Mouse (Mus musculus): ENCODE data around the gene Taar5. TPM values are rescaled to one million over a fixed set of nuclear protein-coding genes. Genes with fewer than 3 reads are reported as not detected.

Gene Taar5
- polyA plus RNA-seq, 1 experiment, result not detected

DNA sequence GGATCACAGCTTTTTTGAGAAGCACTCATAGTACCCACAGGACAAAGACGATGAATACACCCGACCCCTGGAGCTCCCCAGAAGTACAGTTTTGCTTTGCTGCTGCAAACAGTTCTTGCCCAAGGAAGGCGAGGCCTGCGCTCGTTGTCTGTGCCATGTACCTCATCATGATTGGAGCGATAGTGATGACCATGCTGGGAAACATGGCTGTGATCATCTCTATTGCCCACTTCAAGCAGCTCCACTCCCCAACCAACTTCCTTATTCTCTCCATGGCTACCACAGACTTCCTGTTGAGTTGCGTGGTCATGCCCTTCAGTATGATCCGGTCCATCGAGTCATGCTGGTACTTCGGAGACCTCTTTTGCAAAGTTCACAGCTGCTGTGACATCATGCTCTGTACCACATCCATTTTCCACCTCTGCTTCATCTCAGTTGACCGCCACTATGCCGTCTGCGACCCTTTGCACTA lies 10.0 kb upstream of the Taar5 start, which contains the start of gene Taar4:
Gene Taar4, plus strand, starts transcription at position 51 of the 472 bp plus-strand sequence.
- Histone ChIP-seq H3K4me1 (peaks cover 9% of the 10 kb centered on the region), H3K36me3 (replicated peaks; ENCODE audit: low read length) (no peaks in the 10 kb centered on the region), H3K9me3 (peaks cover 5% of the 10 kb centered on the region; the same call in 1 of the 2 replicates), H3K27me3 (replicated peaks) (no peaks in the 10 kb centered on the region), H3K4me3 (replicated peaks) (peak within 1 kb of the TSS; percentile 48)
- TF ChIP-seq GATA1 (IDR thresholded peaks at IDR 0.05; ENCODE audit: borderline replicate concordance, low read length) (no peak), FLI1 (IDR thresholded peaks at IDR 0.05; ENCODE audit: low read length) (no peak)

- no peak overlapping the region for H3K4me3 ChIP-seq (replicated peaks)
- H3K36me3 ChIP-seq (replicated peaks; ENCODE audit: low read length), result no peaks in the 10 kb centered on the region
- peaks cover 9% of the 10 kb centered on the region for H3K4me1 ChIP-seq
- TF ChIP-seq FLI1 (IDR thresholded peaks at IDR 0.05; ENCODE audit: low read length) (no peak), GATA1 (IDR thresholded peaks at IDR 0.05; ENCODE audit: borderline replicate concordance, low read length) (no peak)
- H3K9me3 ChIP-seq, result peaks cover 5% of the 10 kb centered on the region; the same call in 1 of the 2 replicates
- no peaks in the 10 kb centered on the region for H3K27me3 ChIP-seq (replicated peaks)
Measured at GRCm38 (mm10) chr10:23963444-23963843, 7.1 kb upstream of the Taar5 start.

DNA sequence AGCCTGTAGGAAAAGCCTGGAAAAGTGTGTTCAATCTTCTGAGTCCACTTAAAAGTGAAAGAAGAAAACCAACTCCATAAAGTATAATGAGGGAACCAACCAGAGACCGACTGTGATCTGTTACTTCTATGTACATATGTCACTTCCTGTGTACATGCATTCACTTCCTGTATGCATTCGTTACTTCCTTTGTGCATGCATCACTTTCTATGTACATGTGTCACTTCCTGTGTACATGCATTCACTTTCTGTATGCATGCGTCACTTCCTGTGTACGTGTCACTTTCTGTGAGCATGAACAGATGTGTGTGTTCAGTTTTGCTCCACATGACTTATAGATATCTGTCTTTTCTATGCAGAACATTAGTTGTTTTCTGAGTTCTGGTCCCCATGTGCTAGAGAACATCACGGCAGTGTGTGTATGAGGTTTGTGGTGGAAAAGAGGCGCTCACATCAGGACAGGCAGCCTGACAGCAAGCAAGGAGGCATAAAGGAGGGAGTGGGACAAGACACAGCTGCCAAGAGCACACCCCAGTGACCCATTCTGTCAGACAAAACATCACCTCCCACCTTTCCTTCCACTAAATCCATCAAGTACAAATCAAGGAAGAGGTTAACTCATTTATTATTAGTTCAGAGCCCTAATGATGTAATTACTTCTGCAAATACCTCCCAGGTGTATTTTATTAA lies 5.4 kb upstream of the Taar5 start:
- Histone ChIP-seq H3K27me3 (replicated peaks) (no peaks in the 10 kb centered on the region), H3K9me3 (peaks cover 5% of the 10 kb centered on the region; the same call in 1 of the 2 replicates), H3K4me3 (replicated peaks) (peak overlapping the region; percentile 46), H3K4me1 (peaks cover 9% of the 10 kb centered on the region), H3K36me3 (replicated peaks; ENCODE audit: low read length) (no peaks in the 10 kb centered on the region)
- TF ChIP-seq FLI1 (IDR thresholded peaks at IDR 0.05; ENCODE audit: low read length) (0 out of 2 replicates have a peak, but pooled peaks have one; percentile 28), GATA1 (IDR thresholded peaks at IDR 0.05; ENCODE audit: borderline replicate concordance, low read length) (no peak)

- Histone ChIP-seq H3K4me3 (replicated peaks) (no peak overlapping the region), H3K27me3 (replicated peaks) (no peaks in the 10 kb centered on the region), H3K4me1 (no peaks in the 10 kb centered on the region), H3K9me3 (0 out of 2 replicates have a peak, but pooled peaks cover 7% of the 10 kb centered on the region), H3K36me3 (replicated peaks; ENCODE audit: low read length) (no peaks in the 10 kb centered on the region)
- no peak for TF ChIP-seq GATA1 (IDR thresholded peaks at IDR 0.05; ENCODE audit: borderline replicate concordance, low read length)
- TF ChIP-seq FLI1 (IDR thresholded peaks at IDR 0.05; ENCODE audit: low read length), result no peak
Measured at GRCm38 (mm10) chr10:23971256-23971655, 750 bp downstream of the Taar5 start.

- H3K4me1 ChIP-seq, result peaks cover 4% of the 10 kb centered on the region; the same call in 1 of the 2 replicates
- TF ChIP-seq GATA1 (IDR thresholded peaks at IDR 0.05; ENCODE audit: borderline replicate concordance, low read length), result no peak
- no peak for TF ChIP-seq FLI1 (IDR thresholded peaks at IDR 0.05; ENCODE audit: low read length)
- H3K4me3 ChIP-seq (replicated peaks), result no peak overlapping the region
- no peaks in the 10 kb centered on the region for H3K36me3 ChIP-seq (replicated peaks; ENCODE audit: low read length)
- H3K9me3 ChIP-seq, result no peaks in the 10 kb centered on the region
- H3K27me3 ChIP-seq (replicated peaks), result no peaks in the 10 kb centered on the region
Measured at GRCm38 (mm10) chr10:23977958-23978357, 7.5 kb downstream of the Taar5 start.

GRCm38 (mm10) chr10:23978901-23979705 lies 8.6 kb downstream of the Taar5 start:
- Histone ChIP-seq H3K4me1 (peaks cover 4% of the 10 kb centered on the region; the same call in 1 of the 2 replicates), H3K27me3 (replicated peaks) (no peaks in the 10 kb centered on the region), H3K4me3 (replicated peaks) (no peak overlapping the region), H3K36me3 (replicated peaks; ENCODE audit: low read length) (no peaks in the 10 kb centered on the region), H3K9me3 (no peaks in the 10 kb centered on the region)
- TF ChIP-seq FLI1 (IDR thresholded peaks at IDR 0.05; ENCODE audit: low read length) (no peak), GATA1 (IDR thresholded peaks at IDR 0.05; ENCODE audit: borderline replicate concordance, low read length) (no peak)

- Histone ChIP-seq H3K4me3 (replicated peaks) (no peak within 1 kb of the TSS), H3K36me3 (replicated peaks; ENCODE audit: low read length) (no peaks in the 10 kb centered on the region), H3K27me3 (replicated peaks) (no peaks in the 10 kb centered on the region), H3K4me1 (no peaks in the 10 kb centered on the region), H3K9me3 (no peaks in the 10 kb centered on the region)
- TF ChIP-seq GATA1 (IDR thresholded peaks at IDR 0.05; ENCODE audit: borderline replicate concordance, low read length), result no peak
- no peak for TF ChIP-seq FLI1 (IDR thresholded peaks at IDR 0.05; ENCODE audit: low read length)
Measured at GRCm38 (mm10) chr10:23985546-23985945, 15.0 kb downstream of the Taar5 start, which contains the start of gene Taar6. Taar6 (minus strand) TSS chr10:23985646.

DNA sequence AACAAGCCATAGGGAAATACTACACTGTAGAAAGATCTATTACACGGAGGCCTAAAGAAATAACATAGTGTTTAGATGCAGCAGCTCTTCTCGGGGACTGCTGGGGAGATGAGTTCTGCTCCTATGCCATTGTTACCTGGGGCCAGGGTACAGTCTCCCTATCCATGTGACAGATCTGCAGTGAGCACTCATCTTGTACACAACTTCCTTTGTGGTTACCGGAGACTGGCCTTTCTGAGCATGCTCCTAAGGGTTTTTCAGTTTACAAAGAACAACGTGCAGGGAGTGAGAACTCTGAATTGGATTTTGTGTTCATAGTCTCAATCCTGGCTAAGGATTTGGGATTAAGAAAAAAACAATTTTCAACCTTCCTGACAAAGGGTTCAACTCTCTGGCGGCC lies 15.9 kb downstream of the Taar5 start:
- H3K9me3 ChIP-seq, result no peaks in the 10 kb centered on the region
- no peaks in the 10 kb centered on the region for H3K4me1 ChIP-seq
- TF ChIP-seq GATA1 (IDR thresholded peaks at IDR 0.05; ENCODE audit: borderline replicate concordance, low read length), result no peak
- TF ChIP-seq FLI1 (IDR thresholded peaks at IDR 0.05; ENCODE audit: low read length), result no peak
- H3K36me3 ChIP-seq (replicated peaks; ENCODE audit: low read length), result no peaks in the 10 kb centered on the region
- no peaks in the 10 kb centered on the region for H3K27me3 ChIP-seq (replicated peaks)
- H3K4me3 ChIP-seq (replicated peaks), result no peak overlapping the region

DNA sequence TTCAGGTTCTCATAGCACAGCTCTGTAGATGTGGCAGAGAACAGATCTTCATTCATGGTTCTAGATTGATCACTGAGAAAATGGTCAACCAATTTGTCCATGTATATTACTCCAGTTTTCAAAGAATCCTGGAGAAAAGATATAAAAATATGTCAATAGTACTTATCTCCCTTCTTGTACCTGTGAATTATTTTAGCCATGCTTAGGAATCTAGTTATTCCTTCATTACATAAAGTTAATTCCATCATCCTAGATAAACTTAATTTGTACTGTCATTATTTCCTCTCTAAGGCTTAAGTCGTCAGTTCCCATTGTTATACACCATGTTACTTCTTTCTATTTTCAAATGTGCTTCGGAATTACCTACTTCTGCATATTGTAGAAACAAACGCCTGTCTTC lies 22.9 kb downstream of the Taar5 start, which contains the start of gene Taar7a:
Gene Taar7a, minus strand, starts transcription at position 101 of the 400 bp plus-strand sequence.
- no peaks in the 10 kb centered on the region for H3K4me1 ChIP-seq
- H3K9me3 ChIP-seq, result no peaks in the 10 kb centered on the region
- TF ChIP-seq FLI1 (IDR thresholded peaks at IDR 0.05; ENCODE audit: low read length) (no peak), GATA1 (IDR thresholded peaks at IDR 0.05; ENCODE audit: borderline replicate concordance, low read length) (no peak)
- no peaks in the 10 kb centered on the region for H3K27me3 ChIP-seq (replicated peaks)
- H3K36me3 ChIP-seq (replicated peaks; ENCODE audit: low read length), result no peaks in the 10 kb centered on the region
- no peak within 1 kb of the TSS for H3K4me3 ChIP-seq (replicated peaks)

Data from megakaryocyte, embryonic 14.5 days (primary cell).